Mouse (Mus musculus) forebrain, embryonic 15.5 days (tissue): Measurements from ENCODE around the gene Rfxank. TPM values are rescaled to one million over a fixed set of nuclear protein-coding genes. Genes with fewer than 3 reads are reported as not detected.

ENCODE experiments used
- ATAC-seq: fragments of 200-750 bp; cut with Nextera tagmentation; replicated peaks from 2 replicates; pipeline ENCODE4 v1.8.0; 2017; ENCODE audit warnings: mild to moderate bottlenecking, moderate TSS enrichment, moderate library complexity
- H3K27ac ChIP-seq: fragments of 300-500 bp; sonication (generic); replicated peaks from 2 replicates; pipeline ENCODE4 v1.5.1; 2015; ENCODE audit warnings: mild to moderate bottlenecking, inconsistent platforms
- H3K27me3 ChIP-seq: fragments of 300-500 bp; sonication (generic); 2 replicates; pipeline ENCODE4 v1.6.1; 2015; ENCODE audit warnings: inconsistent platforms
- H3K36me3 ChIP-seq: fragments of 300-500 bp; sonication (generic); 2 replicates; pipeline ENCODE4 v1.6.1; 2015; ENCODE audit warnings: mild to moderate bottlenecking, inconsistent platforms
- H3K4me1 ChIP-seq: fragments of 300-500 bp; sonication (generic); 2 replicates; pipeline ENCODE4 v1.6.1; 2015; ENCODE audit warnings: inconsistent platforms
- H3K4me2 ChIP-seq: fragments of 300-500 bp; sonication (generic); replicated peaks from 2 replicates; pipeline ENCODE4 v1.6.1; 2015; ENCODE audit warnings: mild to moderate bottlenecking, inconsistent platforms
- H3K4me3 ChIP-seq: fragments of 300-500 bp; sonication (generic); 2 replicates; pipeline ENCODE4 v1.5.1; 2015; ENCODE audit warnings: mild to moderate bottlenecking, inconsistent platforms
- H3K9ac ChIP-seq: fragments of 300-500 bp; sonication (generic); replicated peaks from 2 replicates; pipeline ENCODE4 v1.6.1; 2015; ENCODE audit warnings: mild to moderate bottlenecking, inconsistent platforms
- H3K9me3 ChIP-seq: fragments of 300-500 bp; sonication (generic); 2 replicates; pipeline ENCODE4 v1.6.1; 2016; ENCODE audit warnings: inconsistent platforms
- WGBS: fragments of 180-500 bp; shearing (Covaris S2); methylation state at CpG from one replicate; pipeline ENCODE4 v1.1.7; 2015; ENCODE audit warnings: mixed read lengths; 5-methylcytosine and 5-hydroxymethylcytosine counted together
- polyA plus RNA-seq: library from polyadenylated mRNA; unstranded; fragments of >200 nt; fragmentation: Nextera tagmentation; extraction: Ambion mirVana; gene quantifications from 2 replicates; pipeline ENCODE4 v1.2.1, GENCODE M21; 2015

The Rfxank gene
- polyA plus RNA-seq, 1 experiment from 2014 or later, result 11.5 TPM

- Histone ChIP-seq H3K9ac (no peak overlapping the region), H3K36me3 (peaks cover 22% of the 10 kb centered on the region), H3K27me3 (no peaks in the 10 kb centered on the region), H3K27ac (no peak overlapping the region), H3K9me3 (no peaks in the 10 kb centered on the region), H3K4me3 (peak overlapping the region; percentile 75), H3K4me2 (peak overlapping the region; percentile 54), H3K4me1 (peaks cover 23% of the 10 kb centered on the region)
- ATAC-seq, result no peak
- WGBS, result 79% methylated on average over 4 of the region's 4 CpGs
Observed at GRCm38 (mm10) chr8:70137890-70138289, 1.1 kb downstream of the Rfxank start.

- Histone ChIP-seq H3K27me3 (no peaks in the 10 kb centered on the region), H3K9me3 (no peaks in the 10 kb centered on the region), H3K36me3 (peaks cover 20% of the 10 kb centered on the region), H3K4me1 (peaks cover 33% of the 10 kb centered on the region), H3K4me3 (no peak overlapping the region), H3K4me2 (no peak overlapping the region), H3K9ac (no peak overlapping the region), H3K27ac (no peak overlapping the region)
- no peak for ATAC-seq
- WGBS, result 91% methylated on average over 4 of the region's 4 CpGs
Observed at GRCm38 (mm10) chr8:70136591-70136990, 2.4 kb downstream of the Rfxank start.

- H3K27ac ChIP-seq, result no peak overlapping the region
- H3K4me3 ChIP-seq, result no peak overlapping the region
- no peak overlapping the region for H3K4me2 ChIP-seq
- peaks cover 20% of the 10 kb centered on the region for H3K36me3 ChIP-seq
- H3K4me1 ChIP-seq, result peaks cover 31% of the 10 kb centered on the region
- no peak for ATAC-seq
- 91% methylated on average over 9 of the region's 9 CpGs for WGBS
- no peaks in the 10 kb centered on the region for H3K27me3 ChIP-seq
- no peak overlapping the region for H3K9ac ChIP-seq
- no peaks in the 10 kb centered on the region for H3K9me3 ChIP-seq
Observed at GRCm38 (mm10) chr8:70134931-70135330, 4.0 kb downstream of the Rfxank start.

- no peak for ATAC-seq
- H3K36me3 ChIP-seq, result peaks cover 20% of the 10 kb centered on the region
- H3K4me3 ChIP-seq, result no peak overlapping the region
- WGBS, result 88% methylated on average over 5 of the region's 5 CpGs
- no peaks in the 10 kb centered on the region for H3K9me3 ChIP-seq
- no peak overlapping the region for H3K27ac ChIP-seq
- H3K27me3 ChIP-seq, result no peaks in the 10 kb centered on the region
- peaks cover 39% of the 10 kb centered on the region for H3K4me1 ChIP-seq
- H3K4me2 ChIP-seq, result no peak overlapping the region
- no peak overlapping the region for H3K9ac ChIP-seq
Observed at GRCm38 (mm10) chr8:70134086-70134485, 4.9 kb downstream of the Rfxank start.

- peaks cover 34% of the 10 kb centered on the region for H3K4me1 ChIP-seq
- peak within 1 kb of the TSS; percentile 74 for H3K27ac ChIP-seq
- peak within 1 kb of the TSS; percentile 74 for H3K4me3 ChIP-seq
- no peaks in the 10 kb centered on the region for H3K9me3 ChIP-seq
- H3K4me2 ChIP-seq, result peak within 1 kb of the TSS; percentile 65
- H3K27me3 ChIP-seq, result no peaks in the 10 kb centered on the region
- 1% methylated on average over 37 of the region's 37 CpGs for WGBS
- peaks cover 20% of the 10 kb centered on the region for H3K36me3 ChIP-seq
- peak; percentile 88 for ATAC-seq
- peak within 1 kb of the TSS; percentile 62 for H3K9ac ChIP-seq
Observed at GRCm38 (mm10) chr8:70131166-70131883, 7.6 kb downstream of the Rfxank start, which contains the start of gene Nr2c2ap. TSS of gene Nr2c2ap (plus strand) at chr8:70131333.

- Histone ChIP-seq H3K27ac (peak overlapping the region; percentile 74), H3K9me3 (no peaks in the 10 kb centered on the region), H3K36me3 (peaks cover 19% of the 10 kb centered on the region), H3K4me1 (peaks cover 34% of the 10 kb centered on the region), H3K9ac (no peak overlapping the region), H3K4me3 (no peak overlapping the region), H3K27me3 (peaks cover under 1% of the 10 kb centered on the region; the same call in 1 of the 2 replicates), H3K4me2 (no peak overlapping the region)
- 85% methylated on average over 3 of the region's 3 CpGs for WGBS
- no peak for ATAC-seq
Observed at GRCm38 (mm10) chr8:70130066-70130465, 8.9 kb downstream of the Rfxank start.

- no peak overlapping the region for H3K4me2 ChIP-seq
- no peak overlapping the region for H3K4me3 ChIP-seq
- H3K27ac ChIP-seq, result peak overlapping the region; percentile 74
- WGBS, result 48% methylated on average over 9 of the region's 9 CpGs
- no peak overlapping the region for H3K9ac ChIP-seq
- peak; percentile 59 for ATAC-seq
- H3K27me3 ChIP-seq, result peaks cover 3% of the 10 kb centered on the region; the same call in 1 of the 2 replicates
- no peaks in the 10 kb centered on the region for H3K9me3 ChIP-seq
- H3K36me3 ChIP-seq, result peaks cover 13% of the 10 kb centered on the region; the same call in 1 of the 2 replicates
- H3K4me1 ChIP-seq, result peaks cover 34% of the 10 kb centered on the region
Observed at GRCm38 (mm10) chr8:70129309-70129952, 9.5 kb downstream of the Rfxank start.

- peaks cover 34% of the 10 kb centered on the region for H3K4me1 ChIP-seq
- ATAC-seq, result no peak; the same call in 1 of the 2 replicates
- no peak overlapping the region for H3K4me2 ChIP-seq
- 40% methylated on average over 3 of the region's 3 CpGs for WGBS
- H3K36me3 ChIP-seq, result peaks cover 9% of the 10 kb centered on the region; the same call in 1 of the 2 replicates
- peak overlapping the region; percentile 74 for H3K27ac ChIP-seq
- H3K27me3 ChIP-seq, result peaks cover 3% of the 10 kb centered on the region; the same call in 1 of the 2 replicates
- H3K9ac ChIP-seq, result no peak overlapping the region; the same call in 1 of the 2 replicates
- H3K9me3 ChIP-seq, result no peaks in the 10 kb centered on the region
- no peak overlapping the region for H3K4me3 ChIP-seq
Observed at GRCm38 (mm10) chr8:70128435-70128834, 10.5 kb downstream of the Rfxank start.

- peaks cover 3% of the 10 kb centered on the region; the same call in 1 of the 2 replicates for H3K27me3 ChIP-seq
- ATAC-seq, result no peak
- no peaks in the 10 kb centered on the region for H3K36me3 ChIP-seq
- no peak overlapping the region for H3K4me3 ChIP-seq
- peaks cover 19% of the 10 kb centered on the region for H3K4me1 ChIP-seq
- no peak overlapping the region for H3K9ac ChIP-seq
- WGBS, result 66% methylated on average over 8 of the region's 8 CpGs
- no peaks in the 10 kb centered on the region for H3K9me3 ChIP-seq
- H3K4me2 ChIP-seq, result no peak overlapping the region
- H3K27ac ChIP-seq, result no peak overlapping the region
Observed at GRCm38 (mm10) chr8:70124992-70125391, 14.0 kb downstream of the Rfxank start.

- Histone ChIP-seq H3K4me3 (no peak overlapping the region), H3K9me3 (no peaks in the 10 kb centered on the region), H3K27ac (no peak overlapping the region), H3K9ac (no peak overlapping the region), H3K27me3 (peaks cover 3% of the 10 kb centered on the region; the same call in 1 of the 2 replicates), H3K4me2 (no peak overlapping the region), H3K4me1 (peaks cover 11% of the 10 kb centered on the region), H3K36me3 (no peaks in the 10 kb centered on the region)
- no peak for ATAC-seq
- WGBS, result 62% methylated on average over 2 of the region's 2 CpGs
Observed at GRCm38 (mm10) chr8:70122863-70123262, 16.1 kb downstream of the Rfxank start.

GRCm38 (mm10) chr8:70120667-70121066, 18.3 kb downstream of the Rfxank start, which contains the start of gene Ncan:
TSS of gene Ncan (minus strand) at chr8:70120873.
- H3K9ac ChIP-seq, result peak within 1 kb of the TSS; percentile 90
- WGBS, result 1% methylated on average over 19 of the region's 19 CpGs
- ATAC-seq, result peak; percentile 68
- peak within 1 kb of the TSS; percentile 70 for H3K4me3 ChIP-seq
- H3K27me3 ChIP-seq, result peaks cover 3% of the 10 kb centered on the region; the same call in 1 of the 2 replicates
- no peaks in the 10 kb centered on the region for H3K9me3 ChIP-seq
- peaks cover 10% of the 10 kb centered on the region for H3K36me3 ChIP-seq
- peak within 1 kb of the TSS; percentile 70 for H3K4me2 ChIP-seq
- peaks cover 27% of the 10 kb centered on the region for H3K4me1 ChIP-seq
- peak within 1 kb of the TSS; percentile 99 for H3K27ac ChIP-seq
